Mouse (Mus musculus) lung, postnatal 4 days (tissue): Measurements from ENCODE around the gene Prss53.
"Not testable (repeated sequence)": the region's sequence is repeated elsewhere in the genome, so short reads cannot be mapped to it uniquely, and the experiment has no call there.

Experiments
- DNase-seq, 2 experiments: peaks; one replicate each; pipeline ENCODE4 v3.0.0; 2021

The Prss53 gene

DNA sequence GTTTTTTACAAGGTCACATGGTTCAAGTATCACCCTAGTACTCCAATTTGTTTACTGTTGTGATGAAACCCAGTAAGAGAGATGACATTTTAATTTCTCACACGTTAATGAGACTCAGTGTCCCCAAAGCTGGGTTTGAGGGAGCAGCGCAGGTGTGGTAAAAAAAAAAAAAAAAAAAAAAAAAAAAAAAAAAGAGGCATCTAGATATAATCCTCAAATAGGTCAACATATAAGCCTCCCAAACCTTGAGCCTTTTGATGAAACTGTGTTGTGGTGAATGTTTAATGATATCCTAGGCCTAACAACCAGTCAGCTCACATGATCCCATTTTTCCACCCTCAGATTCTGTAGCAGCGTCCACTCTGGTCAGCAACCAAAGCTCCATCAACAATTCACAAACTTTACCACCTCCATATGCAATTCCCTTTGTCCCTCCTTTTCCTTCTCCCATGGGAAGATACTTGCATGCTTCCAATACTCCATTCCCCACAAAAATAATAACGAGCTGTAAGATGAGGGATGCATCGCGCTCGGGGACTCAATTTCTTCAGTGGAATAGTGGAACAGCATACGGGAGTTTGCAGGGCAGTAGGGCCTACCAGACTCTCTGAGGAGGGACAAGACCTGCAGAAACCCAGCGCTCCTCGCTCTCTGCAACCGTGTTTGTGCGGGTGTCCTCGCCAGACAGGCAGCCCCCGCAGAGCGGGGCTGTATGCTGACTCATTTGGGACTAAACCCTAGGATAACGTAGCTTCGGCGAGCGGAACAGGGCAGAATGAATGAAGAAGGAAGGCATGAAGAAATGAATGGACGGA lies 15.8 kb downstream of the Prss53 start:
- DNase-seq, result no peak

DNA sequence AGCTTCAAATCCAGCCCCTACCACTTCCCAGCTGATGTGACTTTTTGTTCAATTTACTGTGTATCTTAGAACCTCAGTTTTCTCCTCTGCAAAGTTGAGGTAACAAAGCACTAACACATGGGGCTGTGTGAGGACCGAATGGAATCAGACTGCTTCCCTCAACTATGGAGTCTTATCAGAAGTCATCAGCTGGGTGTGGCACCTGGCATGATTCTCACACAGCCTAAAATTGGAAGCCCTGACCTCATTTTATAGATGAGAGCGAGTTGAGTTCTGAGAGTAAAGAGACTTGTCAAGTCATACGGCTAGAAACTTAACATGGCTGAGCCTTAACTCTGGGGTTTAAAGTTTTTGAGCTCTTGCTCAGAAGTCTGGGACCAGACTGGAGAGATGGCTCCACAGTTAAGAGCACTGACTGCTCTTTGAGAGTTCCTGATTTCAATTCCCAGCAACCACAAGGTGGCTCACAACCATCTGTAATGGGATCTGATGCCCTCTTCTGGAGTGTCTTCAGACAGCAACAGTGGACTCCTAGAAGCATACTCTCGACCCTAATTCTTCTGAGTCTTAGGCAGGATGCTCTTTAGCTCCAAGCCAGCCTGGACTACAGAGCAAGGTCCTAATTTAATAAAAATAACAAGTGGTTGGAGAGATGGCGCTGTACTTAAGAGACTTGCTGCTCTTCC lies 20.5 kb downstream of the Prss53 start:
- no peak for DNase-seq

DNA sequence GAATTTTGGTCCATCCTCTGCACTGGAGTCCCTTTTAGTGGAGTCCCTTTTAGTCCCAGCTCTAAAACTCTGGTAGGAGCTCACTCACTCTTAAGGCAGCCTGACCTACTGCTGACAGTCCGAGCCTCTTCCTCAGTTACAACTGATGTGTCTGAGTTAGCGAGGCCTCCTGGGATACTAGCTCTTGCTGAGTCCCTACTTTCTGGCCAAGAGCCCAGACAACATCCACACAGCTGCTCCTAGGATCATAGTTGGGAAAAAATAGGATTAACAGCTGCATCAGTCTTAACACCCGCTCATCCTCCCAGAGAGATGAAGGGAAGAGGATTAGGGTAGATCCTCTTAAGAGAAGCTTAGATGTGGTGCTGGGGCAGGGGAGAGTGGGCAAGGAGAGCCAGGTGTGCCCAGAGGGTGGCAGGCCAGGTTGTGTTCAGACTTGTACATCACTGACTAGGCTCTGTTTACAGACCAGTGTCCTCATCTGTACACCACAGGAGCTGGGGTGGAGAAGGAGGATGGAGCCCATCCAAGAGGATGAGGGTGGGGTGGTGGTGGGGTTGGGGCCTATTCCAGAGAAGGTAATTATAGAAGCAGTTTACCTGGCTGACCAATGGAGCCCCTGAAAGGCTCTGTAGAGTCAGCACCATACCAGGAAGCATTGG lies 21.5 kb downstream of the Prss53 start:
- no peak for DNase-seq

DNA sequence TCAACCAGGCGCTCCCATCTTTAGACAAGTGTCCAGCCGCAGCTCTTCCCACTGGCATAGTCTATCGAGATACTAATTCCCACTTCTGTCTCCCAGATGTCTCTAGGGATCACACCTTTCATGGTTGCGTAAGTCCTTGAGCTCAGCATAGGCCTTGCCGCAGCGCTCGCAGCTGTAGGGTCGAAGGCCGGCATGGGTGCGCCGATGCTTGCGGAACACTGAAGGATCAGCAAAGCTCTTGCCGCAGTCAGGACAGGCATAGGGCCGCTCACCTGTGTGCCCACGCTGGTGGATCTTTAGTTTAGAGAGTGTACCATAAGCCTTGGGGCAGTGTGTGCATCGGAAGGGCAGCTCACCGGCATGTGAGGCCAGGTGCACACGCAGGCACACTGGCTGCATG lies 23.1 kb downstream of the Prss53 start:
- no peak for DNase-seq

DNA sequence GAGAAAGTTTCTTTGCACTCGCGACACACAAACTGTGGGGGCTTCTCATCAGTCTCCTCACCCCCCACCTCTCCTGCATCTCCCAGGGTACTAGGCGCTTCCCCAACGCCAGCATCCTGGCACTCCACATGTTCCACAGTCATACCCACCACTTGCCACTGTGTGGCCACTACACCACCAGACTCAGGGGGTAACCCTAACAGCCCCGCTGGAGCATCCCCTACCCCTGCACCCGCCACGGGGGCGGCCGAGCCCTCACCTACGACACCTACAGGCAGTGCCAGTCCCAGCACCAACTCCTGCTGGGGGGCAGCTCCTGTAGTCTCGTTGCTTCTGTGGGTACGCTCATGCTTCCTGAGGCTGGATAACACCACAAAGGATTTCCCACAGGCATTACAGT lies 24.3 kb downstream of the Prss53 start:
- DNase-seq, result no peak

DNA sequence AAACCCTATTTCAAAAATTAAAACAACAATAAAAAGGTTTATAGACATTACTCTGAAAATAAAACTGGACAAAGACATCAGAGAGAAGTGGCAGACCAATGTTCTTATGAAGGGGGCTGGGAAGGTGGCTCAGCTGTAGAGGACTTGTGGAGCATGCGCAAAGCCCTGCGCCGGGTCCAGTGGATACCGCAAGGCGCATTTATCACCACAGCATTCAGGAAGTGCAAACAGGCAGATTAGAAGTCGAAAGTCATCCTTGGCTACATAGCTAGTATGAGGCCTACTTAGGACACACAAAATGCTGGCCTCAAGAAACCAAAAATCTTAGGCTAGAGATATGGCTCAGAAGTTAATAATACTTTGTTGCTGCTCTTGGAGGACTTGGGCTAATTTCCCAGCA lies 32.5 kb downstream of the Prss53 start:
- no peak for DNase-seq

DNA sequence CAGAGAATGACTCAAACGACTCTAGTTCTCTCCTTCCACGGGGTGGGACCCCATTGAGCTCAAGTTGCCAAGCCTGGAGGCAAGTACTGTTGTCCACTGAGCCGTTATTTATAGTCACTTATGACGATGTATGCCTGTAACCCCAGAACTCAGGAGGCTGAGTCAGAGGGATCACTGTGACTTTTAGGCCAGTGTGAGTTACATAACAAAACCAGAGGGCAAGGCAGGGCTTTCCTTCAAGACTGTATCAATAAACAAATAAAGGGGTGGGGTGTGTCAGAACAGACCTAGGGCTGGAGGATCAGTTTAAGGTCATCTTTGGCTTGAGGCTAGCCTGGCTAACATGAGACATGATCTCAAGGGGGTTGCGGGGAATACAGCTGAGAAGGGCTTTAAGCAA lies 39.9 kb downstream of the Prss53 start:
- DNase-seq, result no peak

DNA sequence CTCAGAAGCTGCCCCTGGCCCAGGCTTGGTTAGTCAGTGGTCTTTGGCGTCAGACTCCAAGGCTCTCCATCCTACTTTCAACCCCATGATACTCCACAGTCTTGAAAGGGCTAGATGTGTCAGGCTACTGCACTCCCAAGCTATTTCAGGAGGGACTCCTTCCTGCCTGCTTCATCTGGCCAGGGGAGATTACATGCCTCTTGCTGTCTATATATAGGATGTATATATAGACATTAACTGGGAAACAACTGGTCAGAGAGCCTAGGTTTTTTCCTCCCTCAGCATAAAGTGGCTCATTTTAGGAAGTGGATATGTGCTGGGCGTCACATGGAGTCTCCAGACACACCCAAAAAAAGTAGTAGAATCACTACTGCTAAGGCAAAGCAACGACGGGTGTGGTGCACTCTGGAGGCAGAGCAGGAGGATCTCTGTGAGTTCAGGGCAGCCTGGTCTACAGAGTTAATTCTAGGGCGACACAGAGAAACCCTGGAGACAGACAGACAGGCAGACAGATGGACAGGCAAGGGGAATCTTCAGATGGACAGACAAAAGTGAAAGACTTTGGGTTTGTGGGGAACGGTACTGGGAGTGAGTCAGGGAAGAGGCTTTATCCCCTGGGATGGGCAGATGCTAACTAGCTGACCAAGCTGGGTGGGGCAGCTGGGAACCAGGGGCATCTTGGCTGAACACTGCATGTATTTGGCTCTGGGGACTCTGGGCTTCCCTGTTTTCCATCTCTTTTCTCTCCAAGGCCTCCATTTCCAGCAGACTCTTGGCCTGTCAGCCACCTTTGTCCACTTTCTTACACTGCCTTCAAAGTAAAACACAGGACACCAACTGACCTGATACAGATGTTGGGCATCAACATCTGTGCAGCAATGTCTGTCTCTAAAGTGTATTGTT lies 40.5 kb downstream of the Prss53 start:
- no peak for DNase-seq

DNA sequence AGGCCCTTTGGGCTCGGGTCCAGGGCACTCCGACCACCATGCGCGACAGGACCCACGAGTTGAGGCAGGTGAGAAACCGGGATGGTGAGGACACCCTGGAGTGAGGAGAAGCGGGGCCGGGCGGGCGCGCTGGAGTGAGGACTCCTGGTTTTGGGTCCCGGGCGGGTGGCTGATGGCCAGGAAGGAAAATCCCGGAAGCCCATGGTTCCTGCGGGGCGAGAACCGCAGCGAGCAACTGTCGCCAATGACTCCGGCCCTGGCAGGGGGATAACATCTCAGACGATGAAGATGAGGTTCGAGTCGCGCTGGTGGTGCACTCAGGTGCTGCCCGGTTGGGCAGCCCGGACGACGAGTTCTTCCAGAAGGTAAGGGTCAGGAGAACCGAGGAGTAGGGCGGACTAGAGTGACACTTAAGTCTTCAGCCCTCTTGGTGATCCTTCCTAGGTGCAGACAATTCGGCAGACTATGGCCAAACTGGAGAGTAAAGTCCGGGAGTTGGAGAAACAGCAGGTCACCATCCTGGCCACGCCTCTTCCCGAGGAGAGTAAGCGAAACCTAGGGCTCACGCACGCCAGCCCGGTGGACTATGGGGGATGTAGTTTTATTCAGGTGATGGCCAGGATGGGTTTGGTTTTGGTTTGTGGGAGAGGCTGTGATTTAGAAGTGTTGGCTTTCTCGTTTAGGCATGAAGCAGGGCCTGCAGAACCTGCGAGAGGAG lies 48.6 kb downstream of the Prss53 start:
- DNase-seq, result peak; percentile 85 to 86

DNA sequence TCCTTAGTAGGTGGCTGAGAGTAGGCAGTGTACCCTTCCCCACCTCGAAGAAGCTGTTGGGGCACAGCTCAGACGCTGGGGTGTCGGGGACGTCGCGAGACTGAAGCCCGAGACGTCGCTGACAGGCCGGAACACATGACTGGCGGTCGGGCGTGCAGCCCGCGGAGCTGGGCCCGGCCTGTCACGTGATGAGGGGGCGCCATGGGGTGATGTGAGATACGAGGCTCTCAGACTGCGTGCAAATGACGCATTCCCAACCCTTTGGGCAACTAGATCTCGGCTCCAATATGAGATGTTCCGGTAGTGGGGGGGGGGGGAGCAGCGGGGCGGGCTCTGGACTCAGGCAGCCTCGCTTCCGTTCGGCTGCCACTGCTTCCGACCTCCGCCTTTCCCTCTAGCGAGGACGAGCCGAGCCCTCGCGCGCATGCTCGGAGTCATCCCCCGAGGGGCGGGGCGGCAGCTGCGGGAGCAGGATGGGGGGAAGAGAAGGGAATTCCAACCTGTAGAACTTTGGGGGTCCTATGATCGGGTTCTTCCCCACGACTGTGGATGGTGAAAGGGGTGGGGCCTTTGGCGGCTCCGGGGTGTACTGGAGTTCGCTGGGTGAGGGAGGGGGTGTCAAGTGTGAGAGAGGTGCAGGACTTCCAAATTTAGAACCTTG lies 49.3 kb downstream of the Prss53 start:
- DNase-seq, result peak; percentile 95 to 98

DNA sequence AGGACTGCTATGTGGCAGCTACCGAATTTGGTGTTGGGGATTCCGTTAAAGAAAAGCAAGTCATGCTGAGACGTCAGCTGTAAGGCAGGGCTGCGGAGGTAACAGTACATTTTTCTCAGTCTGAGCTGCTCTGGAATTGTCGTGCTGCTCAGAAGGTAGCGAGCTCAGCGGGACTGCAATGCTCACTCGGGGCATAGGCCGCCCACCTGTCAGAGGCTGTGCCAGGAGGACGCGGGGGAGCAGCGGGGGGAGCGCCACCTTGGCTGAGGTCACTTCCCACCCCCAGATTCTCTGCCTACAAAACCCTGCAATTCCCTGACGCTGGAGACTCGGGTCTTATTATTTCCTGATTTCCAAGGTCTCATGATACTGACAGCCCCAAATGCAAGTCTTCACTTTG lies 49.9 kb downstream of the Prss53 start:
- peak in 1 of 2 experiments; percentile 68 for DNase-seq

DNA sequence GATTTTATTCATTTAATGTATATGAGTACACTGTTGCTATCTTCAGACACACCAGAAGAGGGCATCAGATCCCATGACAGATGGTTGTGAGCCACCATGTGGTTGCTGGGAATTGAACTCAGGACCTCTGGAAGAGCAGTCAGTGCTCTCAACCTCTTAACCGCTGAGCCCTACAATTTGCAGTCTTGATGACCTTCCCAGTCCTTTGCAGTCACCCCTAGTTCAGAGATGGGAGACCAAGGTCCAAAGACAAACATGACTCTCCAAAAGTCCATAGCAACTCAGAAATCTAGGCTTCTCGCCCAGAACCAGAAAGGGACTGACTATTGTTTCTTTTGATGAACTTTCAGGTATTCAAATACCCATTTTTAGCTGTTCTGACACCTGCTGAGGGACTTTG lies 50.7 kb downstream of the Prss53 start:
- not testable (repeated sequence) for DNase-seq

DNA sequence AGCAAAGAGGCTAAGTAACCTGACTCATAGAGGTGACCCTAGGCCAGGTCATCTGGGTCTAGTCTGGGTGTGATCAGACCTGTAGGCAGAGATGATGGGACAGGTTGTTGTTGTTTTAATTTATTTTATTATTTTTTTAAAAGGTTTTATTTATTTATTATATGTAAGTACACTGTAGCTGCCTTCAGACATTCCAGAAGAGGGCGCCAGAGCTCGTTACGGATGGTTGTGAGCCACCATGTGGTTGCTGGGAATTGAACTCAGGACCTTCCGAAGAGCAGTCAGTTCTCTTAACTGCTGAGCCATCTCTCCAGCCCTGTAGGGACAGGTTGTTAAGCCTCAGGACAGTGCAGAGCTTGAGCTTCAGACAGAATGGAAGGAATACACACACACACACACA lies 52.9 kb downstream of the Prss53 start:
- not testable (repeated sequence) for DNase-seq

DNA sequence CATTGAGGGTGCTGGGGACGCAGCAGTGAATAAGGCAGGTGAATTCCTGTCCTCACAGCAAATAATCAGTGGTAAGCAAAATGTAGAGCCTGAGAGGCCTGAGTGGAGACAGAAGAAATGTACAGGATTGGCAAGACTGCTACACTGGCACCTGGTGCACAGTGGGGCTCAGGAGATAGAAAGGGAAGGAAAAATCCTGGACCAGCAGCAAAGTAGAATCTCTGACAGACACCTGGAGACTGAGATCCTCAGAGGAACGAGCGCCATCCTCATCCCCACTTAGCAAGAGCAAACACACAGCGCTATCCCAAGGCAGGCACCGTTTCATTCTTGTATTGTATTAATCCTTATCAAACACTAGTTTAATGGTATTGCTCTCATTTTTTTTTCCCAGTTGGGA lies 53.3 kb downstream of the Prss53 start:
- DNase-seq, result no peak
